Mouse (Mus musculus): ENCODE results near the gene Trappc6b.
A peak's percentile ranks its signal among the peaks of the same experiment; 100 is the strongest.

Gene Trappc6b

GRCm38 (mm10) chr12:59055196-59055850 lies 5.9 kb downstream of the Trappc6b start:
- no peak for DNase-seq (ENCODE audit: low spot score)

- no peak for DNase-seq (ENCODE audit: low spot score)
Measured at GRCm38 (mm10) chr12:59053976-59054375, 7.3 kb downstream of the Trappc6b start.

GRCm38 (mm10) chr12:59053166-59053565 lies 8.1 kb downstream of the Trappc6b start:
- no peak for DNase-seq (ENCODE audit: low spot score)

GRCm38 (mm10) chr12:59052470-59052869 lies 8.8 kb downstream of the Trappc6b start:
- DNase-seq (ENCODE audit: low spot score): no peak

GRCm38 (mm10) chr12:59040851-59041250 lies 20.4 kb downstream of the Trappc6b start:
- DNase-seq (ENCODE audit: low spot score): no peak

- peak; percentile 12 for DNase-seq (ENCODE audit: low spot score)
Measured at GRCm38 (mm10) chr12:59039971-59040844, 21.1 kb downstream of the Trappc6b start.

GRCm38 (mm10) chr12:59039162-59039970 lies 21.9 kb downstream of the Trappc6b start:
- no peak for DNase-seq (ENCODE audit: low spot score)

- DNase-seq (ENCODE audit: low spot score): no peak
Measured at GRCm38 (mm10) chr12:59032101-59032500, 29.2 kb downstream of the Trappc6b start.

GRCm38 (mm10) chr12:59021306-59021705 lies 40.0 kb downstream of the Trappc6b start:
- DNase-seq (ENCODE audit: low spot score): no peak

GRCm38 (mm10) chr12:59019891-59020290 lies 41.4 kb downstream of the Trappc6b start:
- DNase-seq (ENCODE audit: low spot score): no peak

- no peak for DNase-seq (ENCODE audit: low spot score)
Measured at GRCm38 (mm10) chr12:59017970-59018369, 43.3 kb downstream of the Trappc6b start.

GRCm38 (mm10) chr12:59013234-59013633 lies 48.0 kb downstream of the Trappc6b start, which contains the start of gene Gemin2:
Gemin2 (plus strand) TSS chr12:59013393.
- peak; percentile 83 for DNase-seq (ENCODE audit: low spot score)

- DNase-seq (ENCODE audit: low spot score): no peak
Measured at GRCm38 (mm10) chr12:59012710-59013091, 48.6 kb downstream of the Trappc6b start.

- DNase-seq (ENCODE audit: low spot score): peak; percentile 99
Measured at GRCm38 (mm10) chr12:59011844-59012709, 49.2 kb downstream of the Trappc6b start, which contains the start of gene Sec23a. Sec23a (minus strand) TSS chr12:59012017.

GRCm38 (mm10) chr12:59011275-59011843 lies 49.9 kb downstream of the Trappc6b start:
- no peak for DNase-seq (ENCODE audit: low spot score)

- no peak for DNase-seq (ENCODE audit: low spot score)
Measured at GRCm38 (mm10) chr12:59010482-59010881, 50.8 kb downstream of the Trappc6b start.
